Mouse (Mus musculus) limb, embryonic 13.5 days (tissue): Measurements from ENCODE around the gene Fam120c. TPM values are rescaled to one million over a fixed set of nuclear protein-coding genes. Genes with fewer than 3 reads are reported as not detected.

Experiments
- ATAC-seq: fragments of 200-750 bp; cut with Nextera tagmentation; 2 replicates; pipeline ENCODE4 v1.8.0; 2017; ENCODE audit warnings: low read depth, moderate number of reproducible peaks, moderate TSS enrichment; ENCODE audit not compliant: low FRiP score
- H3K27ac ChIP-seq: fragments of 300-500 bp; sonication (generic); 2 replicates; pipeline ENCODE4 v1.5.1; 2015; ENCODE audit warnings: inconsistent platforms, mild to moderate bottlenecking, moderate library complexity
- H3K27me3 ChIP-seq: fragments of 300-500 bp; sonication (generic); 2 replicates; pipeline ENCODE4 v1.6.1; 2015; ENCODE audit warnings: mild to moderate bottlenecking, inconsistent platforms
- H3K36me3 ChIP-seq: fragments of 300-500 bp; sonication (generic); 2 replicates; pipeline ENCODE4 v1.6.1; 2015; ENCODE audit warnings: inconsistent platforms, mild to moderate bottlenecking, moderate library complexity
- H3K4me1 ChIP-seq: fragments of 300-500 bp; sonication (generic); 2 replicates; pipeline ENCODE4 v1.6.1; 2015; ENCODE audit warnings: inconsistent platforms
- H3K4me2 ChIP-seq: fragments of 300-500 bp; sonication (generic); replicated peaks from 2 replicates; pipeline ENCODE4 v1.6.1; 2015; ENCODE audit warnings: inconsistent platforms, mild to moderate bottlenecking, moderate library complexity
- H3K4me3 ChIP-seq: fragments of 300-500 bp; sonication (generic); 2 replicates; pipeline ENCODE4 v1.5.1; 2015; ENCODE audit warnings: moderate library complexity, mild to moderate bottlenecking, inconsistent platforms
- H3K9ac ChIP-seq: fragments of 300-500 bp; sonication (generic); 2 replicates; pipeline ENCODE4 v1.6.1; 2015; ENCODE audit warnings: mild to moderate bottlenecking, inconsistent platforms
- H3K9me3 ChIP-seq: fragments of 300-500 bp; sonication (generic); 2 replicates; pipeline ENCODE4 v1.6.1; 2016; ENCODE audit warnings: inconsistent platforms
- WGBS: fragments of 180-500 bp; shearing (Covaris S2); methylation state at CpG from one replicate; pipeline ENCODE4 v1.1.7; 2015; 5-methylcytosine and 5-hydroxymethylcytosine counted together
- polyA plus RNA-seq: library from polyadenylated mRNA; unstranded; fragments of >200 nt; fragmentation: Nextera tagmentation; extraction: Ambion mirVana; gene quantifications from 2 replicates; pipeline ENCODE4 v1.2.1, GENCODE M21; 2015

Fam120c gene
- polyA plus RNA-seq: 3.3 and 4.4 TPM in 2 replicates

DNA sequence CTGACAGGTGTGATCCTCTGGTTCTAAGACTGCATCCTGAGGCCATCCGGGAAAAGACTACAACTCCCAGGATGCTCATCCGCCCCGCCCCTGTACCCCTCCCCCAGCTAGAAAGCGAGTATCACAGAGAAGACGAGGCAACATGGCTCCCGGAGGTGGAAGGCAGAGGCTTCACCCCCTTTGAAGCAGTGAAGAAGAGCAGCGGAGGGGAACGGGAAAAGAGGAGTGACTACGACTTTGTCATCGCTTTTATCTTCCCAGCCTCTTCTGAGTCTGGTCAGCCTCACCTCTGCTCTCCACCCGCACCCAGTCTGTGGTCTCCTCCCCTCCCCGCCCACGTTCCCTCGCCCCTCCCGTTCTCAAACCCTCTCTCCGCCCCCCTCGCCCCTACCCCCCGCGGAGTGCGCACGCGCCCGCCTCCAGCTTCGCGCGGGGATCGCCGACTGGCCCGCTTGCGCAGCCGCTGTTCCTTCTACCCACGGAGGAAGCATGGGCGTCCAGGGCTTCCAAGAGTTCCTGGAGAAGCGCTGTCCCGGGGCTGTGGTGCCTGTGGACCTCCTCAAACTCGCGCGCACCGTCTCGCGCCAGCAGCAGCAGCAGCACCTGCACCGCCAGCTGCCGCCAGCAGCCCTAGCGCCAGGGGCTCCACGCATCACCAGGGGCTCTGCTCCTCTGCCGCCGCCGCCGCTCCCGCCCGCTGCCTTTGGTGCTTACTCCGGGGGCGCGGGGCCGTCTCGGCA, at the start of gene Fam120c:
Gene Fam120c (plus strand): TSS at position 415 of the 740 bp plus-strand sequence.
- WGBS: 11% methylated on average over 49 of the region's 56 CpGs
- peak within 1 kb of the TSS; percentile 75; the same call in 1 of the 2 replicates for H3K27ac ChIP-seq
- peak within 1 kb of the TSS; percentile 75 for H3K4me2 ChIP-seq
- peak within 1 kb of the TSS; percentile 74 for H3K9ac ChIP-seq
- no peaks in the 10 kb centered on the region for H3K9me3 ChIP-seq
- peaks cover under 1% of the 10 kb centered on the region; the same call in 1 of the 2 replicates for H3K36me3 ChIP-seq
- H3K27me3 ChIP-seq: peaks cover 46% of the 10 kb centered on the region
- ATAC-seq: peak; percentile 95
- peak within 1 kb of the TSS; percentile 66 for H3K4me3 ChIP-seq
- peaks cover 7% of the 10 kb centered on the region; the same call in 1 of the 2 replicates for H3K4me1 ChIP-seq

DNA sequence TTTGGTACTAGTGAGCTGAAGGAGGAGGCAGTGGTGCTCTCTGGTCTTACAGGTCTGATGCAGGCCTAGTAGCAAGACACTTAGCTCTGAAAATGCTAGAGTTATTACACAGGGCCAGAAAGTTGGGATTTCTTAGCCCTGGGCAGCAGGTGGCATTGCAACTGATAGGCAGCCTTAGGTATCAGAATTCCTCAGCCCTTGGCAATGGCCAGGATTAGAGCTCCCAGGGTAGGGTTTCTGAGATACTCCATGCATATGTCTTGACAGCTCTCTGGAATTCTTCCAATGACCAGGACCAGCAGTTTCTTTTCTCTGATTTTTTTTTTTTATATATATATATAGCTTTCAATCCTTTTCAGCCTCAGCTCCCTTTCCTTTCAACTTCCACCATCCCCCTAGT, 45.6 kb upstream of the Fam120c start:
- Histone ChIP-seq H3K4me1 (no peaks in the 10 kb centered on the region), H3K4me2 (no peak overlapping the region), H3K36me3 (peaks cover 6% of the 10 kb centered on the region; the same call in 1 of the 2 replicates), H3K27ac (no peak overlapping the region), H3K9ac (no peak overlapping the region), H3K27me3 (peaks cover 3% of the 10 kb centered on the region; the same call in 1 of the 2 replicates), H3K9me3 (no peaks in the 10 kb centered on the region), H3K4me3 (no peak overlapping the region)
- no peak for ATAC-seq

DNA sequence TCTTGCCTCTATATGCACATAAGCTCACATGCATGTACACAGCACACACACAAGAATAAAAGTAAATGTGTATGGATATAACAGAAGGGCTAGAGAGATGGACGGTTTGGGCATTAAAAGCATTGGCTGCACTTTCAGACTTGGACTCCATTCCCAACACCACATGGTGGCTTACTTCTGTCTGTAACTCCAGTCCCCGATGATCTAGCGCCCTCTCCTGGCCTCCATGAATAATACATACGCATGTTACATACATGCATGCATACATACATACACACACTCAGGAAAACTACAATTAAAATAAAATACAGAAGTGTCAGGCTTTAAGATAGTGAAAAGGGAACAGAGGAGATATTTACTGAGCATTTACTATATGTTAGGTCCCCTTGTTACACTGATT, 30.2 kb upstream of the Fam120c start:
- Histone ChIP-seq H3K4me1 (no peaks in the 10 kb centered on the region), H3K36me3 (no peaks in the 10 kb centered on the region), H3K9ac (no peak overlapping the region), H3K27me3 (peaks cover 3% of the 10 kb centered on the region; the same call in 1 of the 2 replicates), H3K4me2 (no peak overlapping the region), H3K9me3 (no peaks in the 10 kb centered on the region), H3K27ac (no peak overlapping the region), H3K4me3 (no peak overlapping the region)
- WGBS: 75% methylated on average over 4 of the region's 4 CpGs
- no peak for ATAC-seq

DNA sequence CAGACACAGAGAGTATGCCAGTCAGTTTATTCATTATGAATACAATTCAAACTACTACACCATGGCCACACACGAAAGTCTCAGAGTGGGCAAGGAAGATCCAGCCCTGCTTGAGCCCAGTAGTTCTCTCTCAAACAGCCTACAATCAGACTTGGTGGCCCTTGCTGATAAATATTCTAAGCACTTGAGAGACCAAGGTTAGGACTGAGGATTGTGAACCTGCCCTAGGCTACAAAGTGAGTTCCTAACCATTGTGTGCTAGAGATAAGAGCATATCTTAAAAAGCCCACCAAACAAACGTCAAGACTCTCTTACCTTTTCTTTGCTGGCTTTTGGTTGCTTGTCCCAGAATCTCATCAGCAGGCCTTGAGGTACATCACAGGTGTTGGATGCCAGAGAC, 10.4 kb upstream of the Fam120c start:
- Histone ChIP-seq H3K4me3 (no peak overlapping the region), H3K4me1 (no peaks in the 10 kb centered on the region), H3K27ac (no peak overlapping the region), H3K36me3 (no peaks in the 10 kb centered on the region), H3K9me3 (no peaks in the 10 kb centered on the region), H3K27me3 (peaks cover 22% of the 10 kb centered on the region; the same call in 1 of the 2 replicates), H3K9ac (no peak overlapping the region), H3K4me2 (no peak overlapping the region)
- WGBS: 95% methylated on average over 2 of the region's 2 CpGs
- ATAC-seq: no peak

DNA sequence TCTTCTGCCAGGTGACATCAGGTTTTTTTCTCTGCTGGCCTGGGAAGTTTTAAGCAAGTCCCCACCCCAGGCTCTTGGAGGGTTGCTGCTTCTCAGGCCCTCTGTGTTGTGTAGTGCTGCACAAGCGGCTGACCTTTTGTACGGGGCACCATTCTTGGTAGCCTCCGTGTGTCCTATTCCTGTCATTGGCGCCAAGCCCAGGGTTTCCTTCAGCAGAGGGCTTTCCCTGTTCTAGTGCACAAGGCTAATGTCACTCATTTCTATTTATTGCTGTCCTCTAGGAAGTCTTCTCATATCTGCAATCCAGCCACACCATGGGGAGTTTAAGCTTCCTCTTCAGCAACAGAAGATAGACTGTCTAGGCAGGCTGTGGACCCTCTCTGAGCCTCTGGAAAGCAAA, 6.2 kb upstream of the Fam120c start:
- no peaks in the 10 kb centered on the region for H3K4me1 ChIP-seq
- H3K9me3 ChIP-seq: no peaks in the 10 kb centered on the region
- no peaks in the 10 kb centered on the region for H3K36me3 ChIP-seq
- no peak overlapping the region for H3K9ac ChIP-seq
- no peak overlapping the region for H3K27ac ChIP-seq
- WGBS: 80% methylated on average over 4 of the region's 4 CpGs
- H3K27me3 ChIP-seq: peaks cover 44% of the 10 kb centered on the region; the same call in 1 of the 2 replicates
- H3K4me2 ChIP-seq: no peak overlapping the region
- no peak overlapping the region for H3K4me3 ChIP-seq
- no peak for ATAC-seq

DNA sequence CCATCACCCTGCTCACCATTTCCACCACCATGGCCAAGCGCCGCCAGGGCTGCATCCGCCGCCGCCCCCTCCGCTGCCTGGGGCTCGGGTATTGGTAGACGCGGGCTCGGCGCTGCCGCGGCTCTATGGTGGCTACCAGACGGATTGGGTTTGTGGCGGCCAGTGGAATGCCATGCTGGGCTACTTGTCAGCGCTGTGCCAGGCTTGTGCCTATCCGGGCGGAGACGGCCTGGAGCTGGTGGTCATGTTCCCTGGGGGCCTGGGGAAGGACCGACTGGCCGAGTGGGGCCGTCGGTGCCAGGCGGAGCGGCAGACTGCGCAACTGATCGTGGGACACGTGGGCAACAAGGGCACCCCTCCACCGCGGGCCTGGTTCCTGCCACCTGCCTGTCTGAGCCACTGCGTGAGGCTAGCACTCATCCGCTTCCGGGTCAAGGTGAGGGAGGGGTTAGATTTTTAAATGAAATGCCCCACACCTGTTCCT, 568 bp downstream of the Fam120c start:
- peak; percentile 33 for ATAC-seq
- peaks cover 46% of the 10 kb centered on the region for H3K27me3 ChIP-seq

DNA sequence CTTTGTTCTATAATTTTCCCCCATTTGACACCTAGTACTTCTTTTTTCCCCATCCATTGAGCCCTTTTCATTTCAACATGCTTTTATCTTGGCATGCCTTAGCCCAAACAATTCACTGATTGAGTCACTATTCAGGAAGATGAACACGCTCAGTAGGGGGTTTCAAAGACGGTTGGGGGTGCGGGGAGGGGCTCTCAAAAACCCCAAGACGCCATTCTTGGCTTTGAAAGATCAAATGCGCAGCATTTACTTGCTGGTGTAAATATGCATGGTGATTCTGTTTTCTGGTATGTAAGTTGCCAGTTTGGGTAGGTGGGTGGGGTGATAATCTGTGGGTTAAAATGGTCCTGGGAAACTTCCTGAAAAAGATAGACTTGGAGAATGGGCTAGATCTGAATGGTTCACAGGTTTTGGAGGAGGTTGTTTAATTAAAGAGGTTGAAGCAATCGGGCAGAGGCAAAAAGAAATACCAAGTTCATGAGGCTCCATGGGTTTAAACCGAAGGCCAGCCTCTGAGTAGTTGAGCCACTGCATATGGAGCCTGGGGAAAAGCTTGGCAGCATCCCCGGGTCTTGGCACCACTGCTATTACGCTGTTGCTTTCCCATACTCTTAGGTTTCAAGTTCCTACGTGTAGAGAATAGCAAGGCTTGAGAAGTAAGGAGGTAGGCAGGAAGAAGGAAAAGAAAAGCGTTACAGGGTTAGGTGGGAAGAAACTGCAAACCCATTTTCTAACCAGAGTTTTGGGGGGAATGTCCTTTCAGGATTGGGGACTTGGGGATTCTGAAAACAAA, 1.6 kb downstream of the Fam120c start:
- Histone ChIP-seq H3K36me3 (peaks cover 5% of the 10 kb centered on the region; the same call in 1 of the 2 replicates), H3K9ac (0 out of 2 replicates have a peak overlapping the region, but pooled peaks have one; percentile 19), H3K9me3 (no peaks in the 10 kb centered on the region), H3K27me3 (peaks cover 37% of the 10 kb centered on the region), H3K4me2 (peak overlapping the region; percentile 75), H3K4me1 (peaks cover 7% of the 10 kb centered on the region; the same call in 1 of the 2 replicates), H3K4me3 (peak overlapping the region; percentile 66), H3K27ac (no peak overlapping the region)
- ATAC-seq: no peak
- 33% methylated on average over 11 of the region's 11 CpGs for whole genome bisulfite sequencing

More for the DNA sequence above, 568 bp downstream of the Fam120c start:
- no peaks in the 10 kb centered on the region for H3K9me3 ChIP-seq
- H3K27ac ChIP-seq: peak overlapping the region; percentile 75; the same call in 1 of the 2 replicates
- 12% methylated on average over 33 of the region's 33 CpGs for WGBS
- peak overlapping the region; percentile 66 for H3K4me3 ChIP-seq
- H3K4me1 ChIP-seq: peaks cover 7% of the 10 kb centered on the region; the same call in 1 of the 2 replicates
- H3K9ac ChIP-seq: peak overlapping the region; percentile 74
- peak overlapping the region; percentile 75 for H3K4me2 ChIP-seq
- H3K36me3 ChIP-seq: peaks cover 5% of the 10 kb centered on the region; the same call in 1 of the 2 replicates

DNA sequence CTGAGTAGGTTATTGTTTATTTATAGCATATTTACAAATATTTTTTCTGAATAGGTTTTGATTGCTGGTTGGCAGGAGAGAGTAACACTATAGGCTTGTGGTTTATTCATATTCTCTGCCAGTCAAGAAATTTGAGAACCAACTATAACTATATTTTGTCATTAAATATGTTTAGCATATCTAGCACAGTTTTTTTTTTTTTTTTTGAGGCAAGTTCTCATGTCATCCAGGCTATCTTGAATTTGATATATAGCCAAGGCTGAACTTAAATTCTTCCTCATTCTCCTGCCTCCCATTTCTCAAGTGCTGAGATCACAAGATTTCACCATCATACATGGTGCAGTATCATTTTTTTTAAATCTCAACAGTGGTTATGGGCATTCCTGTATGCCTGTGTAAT, 3.3 kb downstream of the Fam120c start:
- H3K27ac ChIP-seq: no peak overlapping the region
- H3K27me3 ChIP-seq: peaks cover 25% of the 10 kb centered on the region
- H3K9me3 ChIP-seq: no peaks in the 10 kb centered on the region
- peaks cover 7% of the 10 kb centered on the region; the same call in 1 of the 2 replicates for H3K4me1 ChIP-seq
- no peak overlapping the region for H3K4me3 ChIP-seq
- H3K36me3 ChIP-seq: peaks cover 5% of the 10 kb centered on the region; the same call in 1 of the 2 replicates
- H3K9ac ChIP-seq: no peak overlapping the region
- no peak for ATAC-seq
- peak overlapping the region; percentile 75; the same call in 1 of the 2 replicates for H3K4me2 ChIP-seq

DNA sequence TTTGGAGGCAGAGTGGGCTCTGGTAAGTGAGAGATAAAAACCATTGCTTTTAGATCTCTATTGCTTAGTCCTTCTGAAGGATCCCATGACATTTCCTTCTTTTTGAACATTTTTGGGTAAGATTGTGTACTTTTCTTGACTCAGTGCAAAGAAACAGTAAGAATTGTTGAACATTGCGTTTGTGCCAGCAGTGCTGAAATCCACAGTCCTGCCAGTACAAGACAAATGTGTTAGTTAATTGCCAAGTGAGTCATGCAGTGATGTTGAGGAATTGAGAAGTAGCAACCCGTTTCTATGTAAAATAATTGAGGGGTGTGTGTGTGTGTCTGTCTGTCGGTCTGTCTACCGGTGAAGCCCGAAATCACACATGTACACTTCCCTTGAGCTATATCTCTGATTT, 5.3 kb downstream of the Fam120c start:
- no peaks in the 10 kb centered on the region for H3K9me3 ChIP-seq
- no peak overlapping the region for H3K4me2 ChIP-seq
- H3K27ac ChIP-seq: no peak overlapping the region
- no peak overlapping the region for H3K9ac ChIP-seq
- peaks cover 7% of the 10 kb centered on the region; the same call in 1 of the 2 replicates for H3K4me1 ChIP-seq
- ATAC-seq: no peak
- H3K36me3 ChIP-seq: peaks cover 5% of the 10 kb centered on the region; the same call in 1 of the 2 replicates
- peaks cover 14% of the 10 kb centered on the region for H3K27me3 ChIP-seq
- no peak overlapping the region for H3K4me3 ChIP-seq
- 90% methylated on average over 5 of the region's 5 CpGs for WGBS

DNA sequence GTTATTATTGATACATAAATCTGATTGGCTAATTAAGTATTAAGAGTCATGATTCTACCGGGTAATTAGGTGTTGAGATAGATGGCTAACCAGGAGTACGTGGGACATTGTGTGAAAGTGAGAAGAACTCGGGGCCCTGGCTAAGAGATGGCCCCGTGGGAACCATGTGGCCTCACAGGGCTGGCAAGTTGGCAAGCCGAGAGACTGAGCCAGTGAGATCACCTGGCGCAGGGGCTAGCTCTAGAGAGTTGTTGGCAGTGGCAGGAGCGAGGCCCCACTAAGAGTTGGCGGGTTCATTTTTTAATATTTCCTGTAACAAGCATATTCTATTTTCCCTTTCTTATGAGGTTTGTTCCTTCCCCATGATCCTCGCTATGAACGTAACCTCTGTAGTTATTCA, 74.8 kb downstream of the Fam120c start:
- Histone ChIP-seq H3K27ac (no peak overlapping the region), H3K9ac (no peak overlapping the region), H3K27me3 (no peaks in the 10 kb centered on the region), H3K4me3 (no peak overlapping the region), H3K4me2 (no peak overlapping the region), H3K9me3 (no peaks in the 10 kb centered on the region), H3K36me3 (no peaks in the 10 kb centered on the region), H3K4me1 (no peaks in the 10 kb centered on the region)
- WGBS: 89% methylated on average over 10 of the region's 10 CpGs
- ATAC-seq: no peak

DNA sequence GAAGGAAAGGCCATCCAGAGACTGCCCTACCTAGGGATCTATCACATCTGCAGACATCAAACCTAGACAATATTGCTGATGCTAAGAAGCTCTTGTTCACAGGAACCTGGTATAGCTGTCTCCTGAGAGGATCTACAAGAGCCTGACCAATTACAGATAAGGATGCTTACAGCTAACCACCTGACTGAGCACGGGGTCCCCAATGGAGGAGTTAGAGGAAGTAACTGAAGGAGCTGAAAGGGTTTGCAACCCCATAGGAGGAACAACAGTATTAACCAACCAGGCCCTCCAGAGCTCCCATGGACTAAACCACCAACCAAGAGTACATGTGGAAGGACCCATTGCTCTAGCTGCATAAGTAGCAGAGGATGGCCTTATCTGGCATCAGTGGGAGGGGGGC, 76.8 kb downstream of the Fam120c start:
- H3K9me3 ChIP-seq: no peaks in the 10 kb centered on the region
- H3K27ac ChIP-seq: no peak overlapping the region
- no peak overlapping the region for H3K4me3 ChIP-seq
- H3K4me2 ChIP-seq: no peak overlapping the region
- no peak overlapping the region for H3K9ac ChIP-seq
- no peaks in the 10 kb centered on the region for H3K27me3 ChIP-seq
- no peak for ATAC-seq
- H3K4me1 ChIP-seq: no peaks in the 10 kb centered on the region
- WGBS: 85% methylated on average over 1 of the region's 1 CpGs
- H3K36me3 ChIP-seq: no peaks in the 10 kb centered on the region

DNA sequence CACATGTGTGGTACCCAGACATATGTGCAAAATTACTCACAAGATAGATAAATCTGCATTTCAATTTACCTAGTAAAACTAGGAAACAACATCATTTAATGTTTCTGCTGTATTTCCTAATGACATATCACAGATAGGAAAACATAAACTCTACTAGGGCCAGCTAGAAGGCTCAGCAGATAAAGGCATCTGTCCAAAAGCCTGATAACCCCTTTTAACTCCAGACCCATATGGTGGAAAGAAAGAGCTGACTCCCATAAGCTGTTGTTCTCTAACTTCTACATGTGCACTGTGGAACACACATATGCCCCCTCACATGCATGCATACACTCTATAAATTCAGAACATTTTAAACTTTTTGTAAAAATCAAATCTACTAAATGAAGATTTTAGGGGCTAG, 99.7 kb downstream of the Fam120c start:
- H3K4me2 ChIP-seq: no peak overlapping the region
- H3K9me3 ChIP-seq: no peaks in the 10 kb centered on the region
- H3K4me1 ChIP-seq: no peaks in the 10 kb centered on the region
- H3K9ac ChIP-seq: no peak overlapping the region
- no peak for ATAC-seq
- no peak overlapping the region for H3K27ac ChIP-seq
- no peaks in the 10 kb centered on the region for H3K36me3 ChIP-seq
- no peak overlapping the region for H3K4me3 ChIP-seq
- no peaks in the 10 kb centered on the region for H3K27me3 ChIP-seq
